Mouse (Mus musculus) layer of hippocampus, adult 2 months (tissue): Measurements from ENCODE around the gene Gm20431. TPM values are rescaled to one million over a fixed set of nuclear protein-coding genes. Genes with fewer than 3 reads are reported as not detected.

Experiments
- DNase-seq, 2 experiments: peaks; one replicate each; pipeline ENCODE4 v3.0.0; 2022; ENCODE audit warnings: low spot score in 2 of 2
- H3K27ac ChIP-seq: fragments of 200-600 bp; 2 replicates; pipeline ENCODE4 v1.8.1; 2022
- H3K4me3 ChIP-seq: fragments of 200-600 bp; 2 replicates; pipeline ENCODE4 v1.8.1; 2022; ENCODE audit warnings: mild to moderate bottlenecking
- CTCF ChIP-seq: fragments of 200-600 bp; conservative IDR thresholded peaks from 2 replicates; pipeline ENCODE4 v1.8.1; 2022; ENCODE audit warnings: antibody characterized with exemption, mild to moderate bottlenecking, moderate library complexity
- microRNA-seq, 2 experiments: library from miRNA; unstranded; fragments of <30 nt; microRNA quantifications; one replicate each; pipeline ENCODE4 v1.2.0; 2021
- total RNA-seq, 2 experiments: library from RNA; stranded (reverse); gene quantifications; 2 replicates each; pipeline ENCODE4 v1.2.3; 2021

The Gm20431 gene
- total RNA-seq, 2 experiments from 2014 or later, result 36.5 to 44.2 TPM

GRCm38 (mm10) chr2:167575581-167575980, 85.7 kb downstream of the Gm20431 start:
- Histone ChIP-seq H3K4me3 (no peak overlapping the region), H3K27ac (no peak overlapping the region)
- TF ChIP-seq CTCF, result no peak
- no peak for DNase-seq

- no peak for TF ChIP-seq CTCF
- Histone ChIP-seq H3K4me3 (no peak overlapping the region), H3K27ac (no peak overlapping the region)
- no peak for DNase-seq
Observed at GRCm38 (mm10) chr2:167574814-167575213, 86.5 kb downstream of the Gm20431 start.

- no peak for DNase-seq
- Histone ChIP-seq H3K4me3 (no peak overlapping the region), H3K27ac (no peak overlapping the region)
- TF ChIP-seq CTCF, result no peak
Observed at GRCm38 (mm10) chr2:167571442-167572220, 89.7 kb downstream of the Gm20431 start.

GRCm38 (mm10) chr2:167570815-167571214, 90.5 kb downstream of the Gm20431 start:
- TF ChIP-seq CTCF, result no peak
- H3K27ac ChIP-seq, result no peak overlapping the region
- H3K4me3 ChIP-seq, result no peak overlapping the region
- DNase-seq, result no peak

GRCm38 (mm10) chr2:167569934-167570651, 91.2 kb downstream of the Gm20431 start:
- no peak overlapping the region for H3K4me3 ChIP-seq
- H3K27ac ChIP-seq, result no peak overlapping the region; the same call in 1 of the 2 replicates
- peak in 1 of 2 experiments; percentile 26 for DNase-seq
- TF ChIP-seq CTCF, result no peak

- Histone ChIP-seq H3K27ac (no peak overlapping the region), H3K4me3 (no peak overlapping the region)
- TF ChIP-seq CTCF, result no peak
- DNase-seq, result no peak
Observed at GRCm38 (mm10) chr2:167568112-167568511, 93.2 kb downstream of the Gm20431 start.

GRCm38 (mm10) chr2:167565682-167566081, 95.6 kb downstream of the Gm20431 start:
- no peak for DNase-seq
- no peak overlapping the region for H3K4me3 ChIP-seq
- no peak overlapping the region for H3K27ac ChIP-seq
- TF ChIP-seq CTCF, result no peak

- no peak overlapping the region for H3K4me3 ChIP-seq
- DNase-seq, result no peak
- H3K27ac ChIP-seq, result no peak overlapping the region
- no peak for TF ChIP-seq CTCF
Observed at GRCm38 (mm10) chr2:167565312-167565656, 96.0 kb downstream of the Gm20431 start.

- Histone ChIP-seq H3K27ac (no peak overlapping the region), H3K4me3 (no peak overlapping the region)
- no peak for TF ChIP-seq CTCF
- no peak for DNase-seq
Observed at GRCm38 (mm10) chr2:167564551-167565311, 96.6 kb downstream of the Gm20431 start.

GRCm38 (mm10) chr2:167563703-167564102, 97.6 kb downstream of the Gm20431 start:
- no peak overlapping the region for H3K4me3 ChIP-seq
- DNase-seq, result no peak
- no peak overlapping the region for H3K27ac ChIP-seq
- no peak for TF ChIP-seq CTCF

GRCm38 (mm10) chr2:167563035-167563434, 98.3 kb downstream of the Gm20431 start:
- no peak for TF ChIP-seq CTCF
- no peak overlapping the region for H3K4me3 ChIP-seq
- no peak for DNase-seq
- no peak overlapping the region for H3K27ac ChIP-seq

- no peak for TF ChIP-seq CTCF
- DNase-seq, result no peak
- no peak overlapping the region for H3K27ac ChIP-seq
Observed at GRCm38 (mm10) chr2:167562101-167562500, 99.2 kb downstream of the Gm20431 start.

GRCm38 (mm10) chr2:167559413-167559812, 101.9 kb downstream of the Gm20431 start:
- no peak for TF ChIP-seq CTCF
- H3K4me3 ChIP-seq, result no peak overlapping the region
- no peak for DNase-seq
- no peak overlapping the region for H3K27ac ChIP-seq

More at GRCm38 (mm10) chr2:167562101-167562500, 99.2 kb downstream of the Gm20431 start:
- H3K4me3 ChIP-seq, result no peak overlapping the region

Small RNA genes within 50 kb of the gene (microRNA-seq; reads per million reads assigned to microRNA genes)
- 0 reads per million in 2 experiments for gene Gm22355

Other genes with a start within 250 kb of the Gm20431 start
- gene Slc9a8, start 239.8 kb downstream of the Gm20431 start, total RNA-seq, result 10 to 100 TPM; 33.2 to 34.5 TPM
- gene Rnf114, start 168.9 kb downstream of the Gm20431 start, total RNA-seq, result 10 to 100 TPM; 50.9 to 51.6 TPM
- gene Spata2, start 168.6 kb downstream of the Gm20431 start, total RNA-seq, result 10 to 100 TPM; 80.9 to 82.4 TPM
- under 1 TPM; 0.64 to 0.82 TPM for gene Snai1, start 123.3 kb downstream of the Gm20431 start, total RNA-seq
- 100 to 1,000 TPM; 216 to 232 TPM for gene Ube2v1, start 29.4 kb downstream of the Gm20431 start, total RNA-seq
- 10 to 100 TPM; 25.8 to 32.0 TPM for gene Cebpb, start 27.4 kb upstream of the Gm20431 start, total RNA-seq
- 10 to 100 TPM; 43.6 to 46.9 TPM for gene Tmem189, start 28.3 kb upstream of the Gm20431 start, total RNA-seq